Comparison of ENCODE assay signal across 18 mouse cellular contexts in the genomic region with DNA sequence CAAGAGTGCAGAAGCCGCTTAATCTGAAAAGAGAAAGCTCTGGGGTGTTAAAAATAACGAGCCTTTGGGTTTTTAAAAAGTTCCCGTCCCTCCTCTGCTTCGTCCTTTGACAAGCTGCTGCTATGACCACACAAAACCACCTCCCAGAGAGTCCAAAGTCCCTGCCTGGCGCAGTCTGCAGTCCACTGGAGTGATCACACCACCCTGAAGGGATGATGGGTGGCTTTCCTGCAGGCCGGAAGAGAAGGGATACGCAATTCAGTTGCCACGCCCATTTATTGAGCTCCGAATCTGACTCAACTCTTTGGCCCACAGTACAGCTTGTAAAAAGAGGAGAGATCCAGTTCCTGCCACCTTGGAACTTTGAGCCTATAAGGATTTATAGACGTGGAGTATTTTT.
DNase-seq lines count a peak whose midpoint lies in the region; ATAC-seq and TF ChIP-seq lines count a peak whose summit lies in the region.
"Had no signal": no experiment of that assay in that cellular context is flagged by ENCODE, and none has a peak within 500 bp of the region (broad histone marks: within the 10 kb centered on the region; RNA-seq: fewer than 3 reads in every experiment).

No protein-coding gene starts in this region.

- no peak overlapping the region for H3K9ac ChIP-seq in intestine, embryonic 16.5 days (ENCODE audit: low read depth, low read length)
- H3K9ac ChIP-seq in stomach, embryonic 14.5 days (replicated peaks; ENCODE audit: low read depth, low read length): no peak overlapping the region
- H3K9ac ChIP-seq in hindbrain, embryonic 14.5 days: no peak overlapping the region
- no peak overlapping the region for H3K9ac ChIP-seq in midbrain, embryonic 13.5 days (replicated peaks)
- H3K9ac ChIP-seq: heart, embryonic 13.5 days; hindbrain, embryonic 12.5 days; limb, embryonic 15.5 days; midbrain, embryonic 12.5 days had no signal

- no peak for TF ChIP-seq CTCF in gastrocnemius, adult 2 months (IDR thresholded peaks at IDR 0.05)

- H3K4me2 ChIP-seq in intestine, embryonic 16.5 days (ENCODE audit: low read depth, low read length): peak overlapping the region; percentile 10; the same call in 1 of the 2 replicates
- no peak overlapping the region for H3K4me2 ChIP-seq in stomach, embryonic 14.5 days (replicated peaks; ENCODE audit: low read depth, low read length)
- H3K4me2 ChIP-seq in hindbrain, embryonic 14.5 days (replicated peaks): no peak overlapping the region
- H3K4me2 ChIP-seq in midbrain, embryonic 13.5 days (replicated peaks): no peak overlapping the region
- H3K4me2 ChIP-seq: heart, embryonic 13.5 days; hindbrain, embryonic 12.5 days; limb, embryonic 15.5 days; midbrain, embryonic 12.5 days had no signal

- H3K4me1 ChIP-seq in intestine, embryonic 16.5 days (ENCODE audit: control insufficient read depth, insufficient read depth, low read length): peaks cover 2% of the 10 kb centered on the region; the same call in 1 of the 2 replicates
- H3K4me1 ChIP-seq in stomach, embryonic 14.5 days (ENCODE audit: control insufficient read depth, insufficient read depth, low read length): no peaks in the 10 kb centered on the region
- 0 out of 2 replicates have a peak, but pooled peaks cover 3% of the 10 kb centered on the region for H3K4me1 ChIP-seq in hindbrain, embryonic 14.5 days (replicated peaks; ENCODE audit: control insufficient read depth, insufficient read depth, low read length)
- H3K4me1 ChIP-seq in midbrain, embryonic 13.5 days (replicated peaks): 0 out of 2 replicates have a peak, but pooled peaks cover 2% of the 10 kb centered on the region
- H3K4me1 ChIP-seq: heart, embryonic 13.5 days; hindbrain, embryonic 12.5 days; limb, embryonic 15.5 days; midbrain, embryonic 12.5 days had no signal

- DNase-seq in gastrocnemius, adult 2 months: no peak
- DNase-seq in gastrocnemius, postnatal 4 days (ENCODE audit: low spot score in 2 of 2): no peak
- peak; percentile 61 for DNase-seq in liver
- no peak for DNase-seq in hindbrain, embryonic 14.5 days (ENCODE audit: low spot score)
- no peak for DNase-seq in embryo, embryonic 9.5 days (ENCODE audit: extremely low spot score)
- DNase-seq: cerebellum, adult 2 months; gastrocnemius, postnatal 25 days; lung, postnatal 36 days; right cerebral cortex, postnatal 4 days had no signal

- no peaks in the 10 kb centered on the region for H3K9me3 ChIP-seq in intestine, embryonic 16.5 days (ENCODE audit: control insufficient read depth, low read length)
- H3K9me3 ChIP-seq in stomach, embryonic 14.5 days (ENCODE audit: control insufficient read depth, low read depth, low read length): no peaks in the 10 kb centered on the region
- H3K9me3 ChIP-seq in hindbrain, embryonic 14.5 days (ENCODE audit: control insufficient read depth, low read length): no peaks in the 10 kb centered on the region
- no peaks in the 10 kb centered on the region for H3K9me3 ChIP-seq in midbrain, embryonic 13.5 days
- H3K9me3 ChIP-seq: G1E; heart, embryonic 13.5 days; hindbrain, embryonic 12.5 days; limb, embryonic 15.5 days; midbrain, embryonic 12.5 days had no signal

- H3K27me3 ChIP-seq in intestine, embryonic 16.5 days (replicated peaks; ENCODE audit: control insufficient read depth, insufficient read depth, low read length): no peaks in the 10 kb centered on the region
- no peaks in the 10 kb centered on the region for H3K27me3 ChIP-seq in stomach, embryonic 14.5 days (ENCODE audit: control insufficient read depth, insufficient read depth, low read length)
- no peaks in the 10 kb centered on the region for H3K27me3 ChIP-seq in hindbrain, embryonic 14.5 days (ENCODE audit: control insufficient read depth, insufficient read depth, low read length)
- no peaks in the 10 kb centered on the region for H3K27me3 ChIP-seq in midbrain, embryonic 13.5 days
- H3K27me3 ChIP-seq: heart, embryonic 13.5 days; hindbrain, embryonic 12.5 days; limb, embryonic 15.5 days; midbrain, embryonic 12.5 days had no signal

- H3K4me3 ChIP-seq in gastrocnemius, adult 2 months: no peak overlapping the region
- H3K4me3 ChIP-seq in intestine, embryonic 16.5 days (ENCODE audit: low read length): no peak overlapping the region
- H3K4me3 ChIP-seq in stomach, embryonic 14.5 days (ENCODE audit: low read depth, low read length): no peak overlapping the region
- no peak overlapping the region for H3K4me3 ChIP-seq in hindbrain, embryonic 14.5 days (replicated peaks; ENCODE audit: low read length)
- H3K4me3 ChIP-seq in midbrain, embryonic 13.5 days (replicated peaks): no peak overlapping the region
- H3K4me3 ChIP-seq: heart, embryonic 13.5 days; hindbrain, embryonic 12.5 days; layer of hippocampus, adult 2 months; limb, embryonic 15.5 days; midbrain, embryonic 12.5 days had no signal

- peak overlapping the region; percentile 90; the same call in 1 of the 2 replicates for H3K27ac ChIP-seq in gastrocnemius, adult 2 months
- H3K27ac ChIP-seq in intestine, embryonic 16.5 days (ENCODE audit: low read length): peak overlapping the region; percentile 78
- H3K27ac ChIP-seq in stomach, embryonic 14.5 days (ENCODE audit: low read length): no peak overlapping the region
- no peak overlapping the region for H3K27ac ChIP-seq in hindbrain, embryonic 14.5 days
- H3K27ac ChIP-seq in midbrain, embryonic 13.5 days: no peak overlapping the region
- H3K27ac ChIP-seq: heart, embryonic 13.5 days; hindbrain, embryonic 12.5 days; limb, embryonic 15.5 days; midbrain, embryonic 12.5 days had no signal

- no peaks in the 10 kb centered on the region for H3K36me3 ChIP-seq in intestine, embryonic 16.5 days (ENCODE audit: control insufficient read depth, insufficient read depth, low read length)
- H3K36me3 ChIP-seq in stomach, embryonic 14.5 days (ENCODE audit: control insufficient read depth, insufficient read depth, low read length): no peaks in the 10 kb centered on the region
- no peaks in the 10 kb centered on the region for H3K36me3 ChIP-seq in hindbrain, embryonic 14.5 days (replicated peaks; ENCODE audit: control insufficient read depth, insufficient read depth)
- H3K36me3 ChIP-seq in midbrain, embryonic 13.5 days: no peaks in the 10 kb centered on the region
- H3K36me3 ChIP-seq: G1E; heart, embryonic 13.5 days; hindbrain, embryonic 12.5 days; limb, embryonic 15.5 days; midbrain, embryonic 12.5 days had no signal

- 52% methylated on average over 10 of the region's 10 CpGs for WGBS in intestine, embryonic 16.5 days
- 75% methylated on average over 10 of the region's 10 CpGs for WGBS in stomach, embryonic 14.5 days
- 88% methylated on average over 10 of the region's 10 CpGs for WGBS in hindbrain, embryonic 14.5 days
- 85% methylated on average over 10 of the region's 10 CpGs for WGBS in midbrain, embryonic 13.5 days

- intact Hi-C loops in gastrocnemius, adult 2 months (cut with DNase I): loop anchor here (1.0 to 5.0 kb wide), 4 partner anchors 43 to 208 kb away; partner anchors contain the start of gene Ppm1b

- peak; percentile 96 for ATAC-seq in intestine, embryonic 16.5 days
- peak; percentile 74; the same call in 1 of the 2 replicates for ATAC-seq in stomach, embryonic 14.5 days (ENCODE audit: insufficient number of reproducible peaks, insufficient read depth, low FRiP score, low read depth)
- no peak for ATAC-seq in hindbrain, embryonic 14.5 days (ENCODE audit: low FRiP score)
- ATAC-seq in midbrain, embryonic 13.5 days: no peak

Comparison
In these comparisons a context has a peak if more than half of its experiments do, and no peak if none do; other contexts are left out.
1. H3K27ac ChIP-seq: peak in gastrocnemius, adult 2 months (single experiment) and intestine, embryonic 16.5 days (single experiment); none in stomach, embryonic 14.5 days (single experiment), hindbrain, embryonic 14.5 days (single experiment) and midbrain, embryonic 13.5 days (single experiment).
2. ATAC-seq: peak in intestine, embryonic 16.5 days (single experiment) and stomach, embryonic 14.5 days (single experiment); none in hindbrain, embryonic 14.5 days (single experiment) and midbrain, embryonic 13.5 days (single experiment).